Mouse (Mus musculus): ENCODE measurements at regions not wholly inside any gene's neighbourhood (a gene's known extent, or its start where the extent isn't known, plus 50 kb on each side); places are given as distances from the start of the nearest gene placed in this dataset.

GRCm38 (mm10) chr6:144876758-144877157 is 95.0 kb upstream of the Sox5 start:
- ATAC-seq = no peak

GRCm38 (mm10) chr6:144875862-144876261 is 94.1 kb upstream of the Sox5 start:
- no peak for ATAC-seq

- no peak for ATAC-seq
These were observed 92.5 kb upstream of the Sox5 start for GRCm38 (mm10) chr6:144874251-144874650.

GRCm38 (mm10) chr6:144870949-144871348 is 89.2 kb upstream of the Sox5 start:
- no peak for ATAC-seq

GRCm38 (mm10) chr6:144867333-144867732 is 85.6 kb upstream of the Sox5 start:
- no peak for ATAC-seq

- ATAC-seq = no peak
These were observed 82.2 kb upstream of the Sox5 start for GRCm38 (mm10) chr6:144864026-144864425.

GRCm38 (mm10) chr6:144863430-144863994 is 81.7 kb upstream of the Sox5 start:
- ATAC-seq = no peak

- ATAC-seq = no peak
These were observed 59.7 kb upstream of the Sox5 start for GRCm38 (mm10) chr6:144841510-144841909.

GRCm38 (mm10) chr6:144839383-144839782 is 57.6 kb upstream of the Sox5 start:
- ATAC-seq = no peak

GRCm38 (mm10) chr6:144834323-144835183 is 52.8 kb upstream of the Sox5 start:
- no peak for ATAC-seq
